Mouse (Mus musculus) limb, embryonic 15.5 days (tissue): Measurements from ENCODE around the gene Fam189a1. TPM values are rescaled to one million over a fixed set of nuclear protein-coding genes. Genes with fewer than 3 reads are reported as not detected.
A peak's percentile ranks its signal among the peaks of the same experiment; 100 is the strongest.

ENCODE experiments used
- ATAC-seq: fragments of 200-750 bp; cut with Nextera tagmentation; 2 replicates; pipeline ENCODE4 v1.8.0; 2017; ENCODE audit warnings: low read depth, moderate TSS enrichment; ENCODE audit not compliant: insufficient number of reproducible peaks, low FRiP score, low TSS enrichment
- H3K27ac ChIP-seq: fragments of 300-500 bp; sonication (generic); 2 replicates; pipeline ENCODE4 v1.5.1; 2015; ENCODE audit warnings: moderate library complexity, mild to moderate bottlenecking, inconsistent platforms
- H3K27me3 ChIP-seq: fragments of 300-500 bp; sonication (generic); 2 replicates; pipeline ENCODE4 v1.6.1; 2015; ENCODE audit warnings: inconsistent platforms
- H3K36me3 ChIP-seq: fragments of 300-500 bp; sonication (generic); 2 replicates; pipeline ENCODE4 v1.6.1; 2015; ENCODE audit warnings: inconsistent platforms
- H3K4me1 ChIP-seq: fragments of 300-500 bp; sonication (generic); 2 replicates; pipeline ENCODE4 v1.6.1; 2015; ENCODE audit warnings: inconsistent platforms
- H3K4me2 ChIP-seq: fragments of 300-500 bp; sonication (generic); 2 replicates; pipeline ENCODE4 v1.6.1; 2015; ENCODE audit warnings: mild to moderate bottlenecking, inconsistent platforms
- H3K4me3 ChIP-seq: fragments of 300-500 bp; sonication (generic); 2 replicates; pipeline ENCODE4 v1.5.1; 2015; ENCODE audit warnings: mild to moderate bottlenecking, inconsistent platforms
- H3K9ac ChIP-seq: fragments of 300-500 bp; sonication (generic); 2 replicates; pipeline ENCODE4 v1.6.1; 2015; ENCODE audit warnings: inconsistent platforms
- H3K9me3 ChIP-seq: fragments of 300-500 bp; sonication (generic); 2 replicates; pipeline ENCODE4 v1.6.1; 2016; ENCODE audit warnings: inconsistent platforms
- WGBS: fragments of 180-500 bp; shearing (Covaris S2); methylation state at CpG from one replicate; pipeline ENCODE4 v1.1.7; 2015; 5-methylcytosine and 5-hydroxymethylcytosine counted together
- polyA plus RNA-seq: library from polyadenylated mRNA; unstranded; fragments of >200 nt; fragmentation: Nextera tagmentation; extraction: Ambion mirVana; gene quantifications from 2 replicates; pipeline ENCODE4 v1.2.1, GENCODE M21; 2015

The Fam189a1 gene
- polyA plus RNA-seq, 1 experiment from 2014 or later = 4.9 TPM

DNA sequence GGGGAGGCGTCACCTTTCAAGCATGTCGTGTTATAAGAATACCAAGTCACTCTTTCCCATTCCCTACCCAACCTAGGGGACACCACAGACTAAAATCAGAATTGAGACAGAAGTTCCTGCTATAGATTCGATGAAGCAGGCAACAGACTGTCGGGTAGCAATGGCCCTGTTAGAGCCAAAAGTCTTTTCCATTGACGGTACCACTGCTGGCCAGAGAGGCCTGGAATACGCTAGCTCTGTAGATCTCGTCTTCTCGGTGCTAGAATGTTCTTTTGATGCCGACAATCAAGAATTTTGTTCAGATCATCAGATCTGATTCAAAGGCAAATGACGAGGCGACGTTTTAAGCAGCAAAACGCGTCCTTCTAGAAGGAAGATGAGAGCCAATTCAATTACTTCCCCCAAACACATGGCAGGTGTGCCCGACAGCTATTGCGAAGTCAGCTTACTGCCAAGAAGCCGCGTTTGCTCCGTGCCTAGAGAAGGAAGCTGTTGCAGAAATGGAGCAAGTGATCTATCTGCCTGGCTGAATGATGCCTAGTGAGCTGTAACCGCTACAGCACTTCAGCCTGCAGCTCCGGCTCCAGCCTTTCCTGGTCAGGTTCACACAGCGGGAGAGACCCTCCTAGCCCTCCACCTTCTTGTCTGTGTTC is 171.8 kb downstream of the Fam189a1 start:
- 91% methylated on average over 22 of the region's 22 CpGs for WGBS
- no peak for ATAC-seq
- H3K27me3 ChIP-seq = no peaks in the 10 kb centered on the region
- no peak overlapping the region for H3K27ac ChIP-seq
- H3K36me3 ChIP-seq = no peaks in the 10 kb centered on the region
- no peak overlapping the region for H3K9ac ChIP-seq
- H3K4me3 ChIP-seq = no peak overlapping the region
- H3K4me2 ChIP-seq = no peak overlapping the region
- H3K9me3 ChIP-seq = no peaks in the 10 kb centered on the region
- no peaks in the 10 kb centered on the region for H3K4me1 ChIP-seq

DNA sequence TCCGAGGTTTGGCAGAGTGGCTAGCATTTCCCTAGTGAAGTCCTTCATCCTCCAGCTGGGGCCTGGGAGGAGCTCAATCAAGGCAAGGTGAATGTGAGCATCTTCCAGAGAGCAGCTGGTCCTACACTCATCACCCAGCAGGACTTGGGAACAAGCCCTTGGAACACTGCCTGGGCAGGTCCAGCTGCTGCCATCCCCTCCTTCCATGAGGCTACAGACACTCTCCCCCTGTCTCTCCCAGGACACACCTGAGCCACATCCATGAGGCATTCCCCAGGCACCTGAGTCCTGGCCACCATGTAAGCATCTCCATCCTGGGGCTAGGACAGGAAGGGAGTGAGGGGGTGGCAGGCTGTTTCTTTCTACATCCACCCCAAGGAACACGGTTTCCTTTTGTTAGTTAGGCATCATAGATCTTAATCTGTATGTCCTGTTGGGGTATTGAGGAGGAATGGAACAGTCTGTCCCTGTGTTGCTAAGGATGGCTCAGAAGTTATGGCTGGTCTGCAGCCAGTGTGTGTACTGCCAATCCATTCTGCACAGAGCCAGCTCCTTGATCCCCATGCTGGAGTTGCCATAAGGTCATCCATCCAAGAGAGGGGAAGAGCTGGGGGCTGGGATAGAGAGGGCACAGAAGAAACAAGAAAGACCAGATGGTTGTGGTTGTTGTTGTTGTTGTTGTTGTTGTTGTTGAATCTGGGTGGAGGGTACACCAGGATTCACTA is 174.7 kb downstream of the Fam189a1 start:
- WGBS = 54% methylated on average over 2 of the region's 2 CpGs
- H3K4me1 ChIP-seq = no peaks in the 10 kb centered on the region
- no peak overlapping the region for H3K9ac ChIP-seq
- H3K4me3 ChIP-seq = no peak overlapping the region
- H3K9me3 ChIP-seq = no peaks in the 10 kb centered on the region
- H3K27ac ChIP-seq = no peak overlapping the region
- H3K27me3 ChIP-seq = no peaks in the 10 kb centered on the region
- H3K4me2 ChIP-seq = no peak overlapping the region
- ATAC-seq = no peak
- no peaks in the 10 kb centered on the region for H3K36me3 ChIP-seq

DNA sequence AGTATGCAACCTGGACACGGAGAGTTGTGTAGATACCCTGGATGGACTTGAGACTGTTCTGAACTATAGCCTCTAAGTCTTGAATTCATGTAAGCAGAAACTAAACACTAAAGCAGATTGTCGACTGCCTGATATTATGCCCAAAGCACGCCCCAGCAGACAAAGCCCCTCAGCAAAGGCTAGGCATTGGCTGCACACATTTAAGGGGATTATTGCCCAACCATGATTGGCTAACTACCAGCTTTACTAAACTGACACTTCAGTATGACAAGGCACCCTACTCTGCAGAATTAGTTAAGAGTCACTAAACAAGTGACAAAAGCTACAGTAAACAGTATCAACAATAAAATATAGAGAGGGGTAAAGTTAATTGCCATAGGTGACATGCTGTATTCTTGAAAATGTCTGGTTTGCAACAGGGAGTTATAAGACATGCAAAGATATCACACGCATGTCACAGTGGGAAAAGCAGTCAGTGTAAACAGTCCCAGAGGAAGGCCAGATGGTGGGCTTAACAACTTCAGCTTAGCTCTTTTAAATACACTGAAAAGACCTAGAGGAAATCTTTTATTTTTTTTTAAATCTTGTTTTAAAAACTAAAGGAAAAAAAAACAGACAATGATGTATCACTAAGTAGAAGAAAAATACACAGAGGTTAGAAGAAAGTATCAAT is 182.6 kb downstream of the Fam189a1 start:
- Histone ChIP-seq H3K27me3 (no peaks in the 10 kb centered on the region), H3K9me3 (no peaks in the 10 kb centered on the region), H3K4me3 (no peak overlapping the region), H3K27ac (no peak overlapping the region), H3K36me3 (no peaks in the 10 kb centered on the region), H3K4me2 (no peak overlapping the region), H3K9ac (no peak overlapping the region), H3K4me1 (no peaks in the 10 kb centered on the region)
- ATAC-seq = no peak
- 72% methylated on average over 4 of the region's 4 CpGs for WGBS

DNA sequence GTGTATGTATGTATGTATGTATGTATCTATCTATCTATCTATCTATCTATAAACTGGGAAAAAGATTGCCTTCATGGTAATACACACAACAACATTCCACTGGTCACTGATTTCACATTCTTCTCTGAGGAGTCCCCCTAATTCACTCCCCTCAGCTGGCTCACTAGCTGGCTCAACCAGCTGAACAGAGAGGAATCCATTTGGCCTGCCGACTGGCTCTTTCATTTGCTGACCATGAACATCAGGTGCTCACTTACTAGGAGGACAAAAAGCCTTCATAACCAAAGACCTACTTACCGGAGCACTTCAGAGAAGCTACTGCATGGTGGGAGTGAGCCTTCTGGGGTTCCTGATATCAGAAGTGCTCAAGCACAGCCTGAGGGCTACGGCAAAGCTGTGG is 194.2 kb downstream of the Fam189a1 start:
- WGBS = 80% methylated on average over 3 of the region's 3 CpGs
- H3K4me3 ChIP-seq = no peak overlapping the region
- no peak overlapping the region for H3K4me2 ChIP-seq
- H3K9me3 ChIP-seq = no peaks in the 10 kb centered on the region
- no peak overlapping the region for H3K27ac ChIP-seq
- H3K27me3 ChIP-seq = no peaks in the 10 kb centered on the region
- H3K9ac ChIP-seq = no peak overlapping the region
- no peak for ATAC-seq
- H3K4me1 ChIP-seq = peaks cover 9% of the 10 kb centered on the region; the same call in 1 of the 2 replicates
- no peaks in the 10 kb centered on the region for H3K36me3 ChIP-seq

DNA sequence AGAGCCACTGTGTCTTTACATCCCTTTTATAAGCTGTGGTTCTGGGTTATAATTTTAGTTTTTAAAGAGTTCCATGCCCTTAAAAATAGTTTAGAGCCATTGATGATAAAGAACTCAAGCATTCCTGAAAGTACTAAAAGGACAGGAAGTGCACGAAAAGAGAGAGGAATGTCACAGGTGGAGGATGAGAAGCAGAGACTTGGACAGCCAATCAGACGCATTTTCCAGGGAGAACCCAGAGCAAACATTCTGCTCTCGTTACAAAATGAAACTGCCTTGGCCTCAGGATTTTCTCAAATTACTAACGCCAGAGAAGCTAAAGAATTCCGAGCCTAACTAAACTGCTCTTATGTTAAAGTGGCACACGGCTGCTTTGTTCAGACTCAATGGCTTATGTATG is 197.3 kb downstream of the Fam189a1 start:
- no peaks in the 10 kb centered on the region for H3K27me3 ChIP-seq
- H3K9me3 ChIP-seq = no peaks in the 10 kb centered on the region
- peaks cover 9% of the 10 kb centered on the region; the same call in 1 of the 2 replicates for H3K4me1 ChIP-seq
- no peak overlapping the region for H3K4me3 ChIP-seq
- WGBS = 18% methylated on average over 6 of the region's 6 CpGs
- peak overlapping the region; percentile 18; the same call in 1 of the 2 replicates for H3K27ac ChIP-seq
- ATAC-seq = no peak
- H3K9ac ChIP-seq = no peak overlapping the region
- H3K4me2 ChIP-seq = no peak overlapping the region; the same call in 1 of the 2 replicates
- no peaks in the 10 kb centered on the region for H3K36me3 ChIP-seq

DNA sequence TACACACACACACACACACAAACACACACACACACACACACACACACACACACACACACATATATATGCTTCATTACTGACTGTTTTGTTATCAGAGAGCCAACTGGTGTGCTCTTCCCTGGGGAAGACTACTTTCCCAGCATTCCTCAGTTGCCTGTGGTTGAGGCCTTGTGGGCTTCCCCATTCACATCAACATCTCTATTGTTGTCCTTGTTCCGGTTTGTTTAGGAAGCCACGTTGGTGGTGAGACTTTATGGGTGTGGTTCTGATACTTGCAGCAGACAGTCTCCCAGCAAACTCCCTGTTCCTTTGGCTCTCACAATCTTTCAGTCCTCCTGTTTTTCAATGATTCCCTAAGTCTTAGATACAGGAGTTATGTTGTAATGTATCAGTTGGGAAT is 204.2 kb downstream of the Fam189a1 start:
- H3K9me3 ChIP-seq = no peaks in the 10 kb centered on the region
- H3K27me3 ChIP-seq = no peaks in the 10 kb centered on the region
- H3K27ac ChIP-seq = no peak overlapping the region
- no peaks in the 10 kb centered on the region for H3K36me3 ChIP-seq
- ATAC-seq = no peak
- no peak overlapping the region for H3K4me2 ChIP-seq
- no peak overlapping the region for H3K4me3 ChIP-seq
- H3K4me1 ChIP-seq = no peaks in the 10 kb centered on the region
- WGBS = 47% methylated on average over 2 of the region's 2 CpGs
- H3K9ac ChIP-seq = no peak overlapping the region

DNA sequence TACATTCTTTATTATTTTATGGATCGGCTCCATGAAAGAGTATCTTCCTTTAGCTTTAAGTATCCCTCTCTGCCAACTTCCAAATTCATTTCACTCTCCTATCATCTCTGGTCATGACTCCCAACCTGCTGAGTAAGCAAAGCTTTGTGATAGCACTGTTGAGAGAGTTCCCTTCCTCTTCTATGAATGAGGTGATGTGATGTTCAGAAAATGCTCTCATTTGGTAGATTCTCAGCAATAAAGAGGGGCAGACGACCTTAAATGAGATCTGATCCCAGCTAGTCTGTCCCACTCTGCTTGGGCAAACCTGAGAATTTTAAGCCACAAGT is 205.6 kb downstream of the Fam189a1 start:
- no peaks in the 10 kb centered on the region for H3K9me3 ChIP-seq
- no peak overlapping the region for H3K27ac ChIP-seq
- H3K4me3 ChIP-seq = no peak overlapping the region
- 50% methylated on average over 2 of the region's 2 CpGs for WGBS
- no peaks in the 10 kb centered on the region for H3K4me1 ChIP-seq
- no peak for ATAC-seq
- H3K27me3 ChIP-seq = no peaks in the 10 kb centered on the region
- H3K9ac ChIP-seq = no peak overlapping the region
- H3K36me3 ChIP-seq = no peaks in the 10 kb centered on the region
- no peak overlapping the region for H3K4me2 ChIP-seq

DNA sequence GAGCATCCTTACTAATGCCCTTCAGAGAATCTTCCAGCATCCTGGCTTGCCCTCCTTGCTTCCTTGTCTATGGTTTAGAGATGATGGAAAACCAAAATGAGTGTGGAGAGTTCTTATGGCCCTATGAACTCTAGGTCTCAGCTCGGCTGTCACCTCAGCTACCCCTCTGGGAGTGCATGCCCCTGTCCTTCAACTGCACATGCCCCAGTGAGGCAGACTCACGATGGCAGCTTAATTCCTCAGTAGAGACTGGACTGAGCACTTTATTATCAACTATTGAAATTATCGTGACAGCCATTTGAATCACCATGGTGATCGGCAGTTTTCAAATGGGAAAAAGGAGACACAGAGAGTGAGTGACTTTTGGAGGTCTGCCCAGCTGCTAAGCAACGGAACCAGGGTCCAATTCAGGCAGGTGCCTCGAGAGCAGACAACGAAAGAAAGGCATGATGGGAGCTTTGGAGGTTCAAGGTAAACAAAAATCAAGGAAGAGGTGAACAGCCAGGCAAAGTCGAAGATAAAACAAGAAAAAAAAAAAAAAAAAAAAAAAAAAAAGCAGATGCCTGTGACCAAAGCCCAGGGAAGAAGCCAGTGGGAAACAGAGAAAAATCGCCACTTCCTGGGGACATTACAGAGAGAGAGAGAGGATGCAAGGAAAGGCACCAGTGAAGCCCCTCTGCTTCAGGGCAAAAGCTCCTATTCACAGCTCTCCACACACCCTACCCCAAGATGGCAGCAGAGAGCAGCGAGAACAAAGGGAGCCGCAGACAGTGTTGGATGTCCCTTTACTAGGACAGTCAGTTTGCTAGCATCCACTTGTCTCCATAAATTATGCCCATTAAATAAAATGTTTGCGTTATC is 206.2 kb downstream of the Fam189a1 start:
- Histone ChIP-seq H3K4me1 (peaks cover 2% of the 10 kb centered on the region; the same call in 1 of the 2 replicates), H3K27me3 (no peaks in the 10 kb centered on the region), H3K4me3 (no peak overlapping the region), H3K9me3 (no peaks in the 10 kb centered on the region), H3K4me2 (no peak overlapping the region), H3K36me3 (no peaks in the 10 kb centered on the region), H3K9ac (no peak overlapping the region), H3K27ac (no peak overlapping the region)
- no peak for ATAC-seq
- WGBS = 51% methylated on average over 12 of the region's 12 CpGs

DNA sequence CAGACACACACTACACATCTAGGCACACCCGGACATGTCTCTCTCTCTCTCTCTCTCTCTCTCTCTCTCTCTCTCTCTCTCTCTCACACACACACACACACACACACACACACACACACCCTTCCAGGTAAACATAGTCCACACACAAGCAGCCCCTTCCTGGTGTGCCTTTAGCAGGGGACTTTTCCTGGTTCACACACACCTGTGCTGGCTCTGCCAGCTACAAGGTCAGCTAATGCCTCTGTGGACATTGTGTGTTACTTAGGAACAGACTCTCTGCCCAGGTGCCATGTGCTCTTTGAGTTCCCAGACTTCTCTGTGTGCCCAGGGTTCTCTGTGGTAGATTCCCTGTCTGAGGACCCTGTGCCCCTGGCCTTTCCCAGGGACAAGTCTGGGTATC is 206.9 kb downstream of the Fam189a1 start:
- no peaks in the 10 kb centered on the region for H3K36me3 ChIP-seq
- H3K4me2 ChIP-seq = no peak overlapping the region
- no peak overlapping the region for H3K27ac ChIP-seq
- WGBS = 76% methylated on average over 1 of the region's 1 CpGs
- H3K27me3 ChIP-seq = no peaks in the 10 kb centered on the region
- no peak overlapping the region for H3K9ac ChIP-seq
- H3K9me3 ChIP-seq = no peaks in the 10 kb centered on the region
- H3K4me1 ChIP-seq = peaks cover 7% of the 10 kb centered on the region; the same call in 1 of the 2 replicates
- ATAC-seq = no peak
- H3K4me3 ChIP-seq = no peak overlapping the region

DNA sequence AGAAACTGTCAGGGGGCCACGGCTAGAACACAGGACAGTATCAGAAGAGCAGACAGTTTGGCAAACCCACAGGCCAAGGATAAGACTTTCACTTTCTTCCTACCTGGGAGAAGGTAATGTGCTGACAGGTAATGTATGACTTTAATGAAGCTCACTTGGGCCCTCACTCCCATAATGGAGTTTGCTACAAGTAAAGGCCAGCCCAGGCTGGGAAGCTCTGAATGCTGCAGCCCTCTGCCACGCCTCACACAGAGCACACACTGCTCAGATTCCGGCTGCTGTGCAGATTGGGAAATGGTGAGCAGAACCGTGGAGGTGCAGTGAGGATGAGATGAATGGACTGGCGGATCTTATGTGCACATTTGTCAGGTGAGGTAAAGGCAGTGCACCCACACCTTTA is 211.7 kb downstream of the Fam189a1 start:
- Histone ChIP-seq H3K27ac (no peak overlapping the region), H3K4me2 (no peak overlapping the region), H3K4me3 (no peak overlapping the region), H3K9me3 (no peaks in the 10 kb centered on the region), H3K27me3 (no peaks in the 10 kb centered on the region), H3K9ac (no peak overlapping the region), H3K36me3 (no peaks in the 10 kb centered on the region), H3K4me1 (peaks cover 7% of the 10 kb centered on the region; the same call in 1 of the 2 replicates)
- ATAC-seq = no peak
- 70% methylated on average over 5 of the region's 5 CpGs for WGBS

DNA sequence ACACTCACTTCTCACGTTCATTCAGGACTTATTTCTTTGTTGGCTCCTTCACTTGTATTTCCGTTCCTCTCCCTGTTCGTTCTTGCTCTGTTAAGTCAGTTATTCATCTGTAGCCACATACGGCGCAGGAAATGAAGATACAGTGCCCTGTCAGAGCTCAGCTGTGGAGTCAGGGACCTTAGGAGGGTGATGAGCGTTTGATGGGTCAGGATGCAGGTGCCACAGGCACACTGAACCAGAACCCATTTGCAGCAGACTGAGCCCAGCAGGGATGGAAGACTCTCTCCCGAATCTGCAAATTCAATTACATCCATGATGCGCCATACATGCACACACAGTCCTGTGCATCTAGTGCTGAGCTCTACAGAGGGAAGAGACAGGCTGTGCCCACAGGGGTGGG is 212.2 kb downstream of the Fam189a1 start:
- Histone ChIP-seq H3K9me3 (no peaks in the 10 kb centered on the region), H3K4me3 (no peak overlapping the region), H3K36me3 (no peaks in the 10 kb centered on the region), H3K9ac (no peak overlapping the region), H3K27me3 (no peaks in the 10 kb centered on the region), H3K27ac (no peak overlapping the region), H3K4me2 (no peak overlapping the region), H3K4me1 (peaks cover 7% of the 10 kb centered on the region; the same call in 1 of the 2 replicates)
- WGBS = 85% methylated on average over 8 of the region's 8 CpGs
- no peak for ATAC-seq
